Mouse (Mus musculus) lung, postnatal 25 days (tissue): ENCODE data around the gene Frmd4b.
A peak's percentile ranks its signal among the peaks of the same experiment; 100 is the strongest.

ENCODE experiments used
- DNase-seq: peaks from one replicate; pipeline ENCODE4 v3.0.0; 2022; ENCODE audit warnings: low spot score

Frmd4b gene

GRCm38 (mm10) chr6:97520566-97520965, 96.8 kb downstream of the Frmd4b start:
- no peak for DNase-seq

GRCm38 (mm10) chr6:97519553-97519952, 97.8 kb downstream of the Frmd4b start:
- DNase-seq = no peak

- peak; percentile 17 for DNase-seq
Observed at GRCm38 (mm10) chr6:97518467-97518866, 98.9 kb downstream of the Frmd4b start.

DNA sequence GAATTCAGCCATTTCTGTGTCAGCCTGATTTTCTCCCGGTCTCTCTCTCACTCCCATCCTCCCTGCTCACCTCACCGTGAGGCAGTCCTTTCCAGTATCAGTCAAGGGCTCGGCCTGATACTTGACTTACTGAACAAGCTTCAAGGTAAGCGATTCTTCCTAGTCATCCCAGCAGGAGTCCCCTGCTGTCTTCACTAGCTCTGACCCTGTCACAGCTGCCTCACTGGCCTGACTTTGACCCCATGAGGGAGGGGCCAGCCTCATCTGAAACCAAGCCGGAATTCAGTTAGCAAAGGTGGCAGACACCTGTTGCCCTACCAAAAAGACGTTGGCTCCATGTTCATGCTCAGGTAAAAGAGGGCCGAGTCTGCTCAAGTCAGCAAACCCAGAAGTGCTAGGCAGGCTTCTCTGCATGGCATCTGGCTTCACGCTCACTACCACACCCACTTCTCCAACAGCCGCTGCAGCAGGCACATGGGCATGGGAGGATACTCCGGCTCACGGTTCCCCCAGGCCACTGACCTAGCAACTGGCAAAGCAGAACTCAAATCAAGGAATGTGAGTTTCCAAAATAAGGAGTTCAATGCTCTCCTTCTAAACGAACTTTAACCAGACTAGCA, 99.6 kb downstream of the Frmd4b start:
- no peak for DNase-seq

DNA sequence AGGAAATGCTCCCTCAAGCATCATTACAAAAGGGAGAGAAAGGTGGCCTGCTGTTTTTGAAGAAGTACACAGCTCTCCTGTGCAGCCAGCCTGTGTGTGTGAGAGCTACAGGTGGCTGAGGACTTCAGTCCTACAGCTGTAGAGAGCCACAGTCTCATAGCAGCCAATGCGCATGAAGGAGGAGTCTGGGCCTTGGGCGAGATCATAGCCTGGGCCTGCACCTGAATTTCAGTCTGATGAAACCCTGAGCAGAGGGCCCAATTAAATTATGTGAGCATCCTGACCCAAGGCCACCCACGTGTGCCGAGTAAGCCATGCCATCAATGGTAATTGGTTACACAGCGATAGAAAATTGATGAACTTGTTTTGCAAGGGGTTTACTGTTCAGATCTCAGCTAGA, 100.4 kb downstream of the Frmd4b start:
- no peak for DNase-seq

DNA sequence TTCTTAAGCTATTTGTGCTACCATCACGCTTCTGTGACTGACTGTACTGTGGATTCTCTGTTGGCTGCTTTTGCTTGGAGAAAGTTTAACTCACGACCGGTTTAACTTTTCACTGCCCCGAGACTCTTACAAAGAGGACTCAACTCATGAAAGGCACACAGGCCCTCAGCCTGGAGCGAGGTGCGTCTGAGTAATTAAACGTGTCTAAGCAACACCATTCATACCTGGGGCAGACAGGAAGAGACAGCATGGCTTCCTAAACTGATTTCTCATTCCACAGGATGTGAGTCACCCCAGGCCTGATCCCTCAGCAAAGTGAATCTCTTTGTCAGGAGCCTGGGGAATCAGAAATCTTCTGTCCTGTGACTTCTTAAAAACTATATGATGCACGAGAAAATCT, 106.6 kb downstream of the Frmd4b start:
- DNase-seq = no peak

DNA sequence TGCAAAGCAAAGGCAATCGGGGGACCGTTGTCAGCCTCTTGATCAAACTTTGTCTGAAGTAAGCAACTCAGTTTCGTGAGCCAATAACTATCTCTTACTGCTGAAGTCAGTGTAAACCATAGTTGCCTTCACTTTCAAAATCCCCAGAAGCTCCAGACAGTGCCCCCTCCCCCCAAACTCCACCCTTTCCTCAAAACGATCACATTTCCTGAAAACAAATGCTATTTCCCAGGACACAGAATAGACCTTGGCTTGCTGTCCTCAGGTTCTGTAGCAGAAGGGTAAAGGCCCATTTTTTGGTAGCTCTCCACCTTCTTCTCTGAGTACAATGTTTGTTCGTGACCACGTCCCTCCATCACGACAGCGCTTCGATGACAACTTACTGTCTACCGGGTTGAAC, 107.9 kb downstream of the Frmd4b start:
- peak; percentile 35 for DNase-seq

GRCm38 (mm10) chr6:97508480-97508879, 108.9 kb downstream of the Frmd4b start:
- DNase-seq = no peak

DNA sequence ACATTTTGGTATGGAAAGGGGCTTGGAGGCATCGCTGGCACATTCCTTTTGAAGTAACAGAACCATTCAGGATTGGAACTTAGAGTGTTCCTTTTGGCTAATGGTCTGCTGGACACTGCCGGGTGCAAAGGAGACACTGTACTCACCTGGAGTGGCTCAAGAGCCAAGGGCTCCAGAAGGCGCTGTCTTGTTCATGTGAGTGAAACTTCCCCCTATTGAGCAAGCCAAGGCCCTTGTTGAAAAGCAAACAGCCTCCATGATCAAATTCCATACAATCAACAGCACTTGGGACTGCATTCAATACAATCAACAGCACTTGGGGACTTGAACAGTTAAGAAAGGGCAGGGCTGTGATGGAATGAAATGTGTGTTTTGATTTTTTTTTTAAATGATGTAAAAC, 109.4 kb downstream of the Frmd4b start:
- peak; percentile 48 for DNase-seq

DNA sequence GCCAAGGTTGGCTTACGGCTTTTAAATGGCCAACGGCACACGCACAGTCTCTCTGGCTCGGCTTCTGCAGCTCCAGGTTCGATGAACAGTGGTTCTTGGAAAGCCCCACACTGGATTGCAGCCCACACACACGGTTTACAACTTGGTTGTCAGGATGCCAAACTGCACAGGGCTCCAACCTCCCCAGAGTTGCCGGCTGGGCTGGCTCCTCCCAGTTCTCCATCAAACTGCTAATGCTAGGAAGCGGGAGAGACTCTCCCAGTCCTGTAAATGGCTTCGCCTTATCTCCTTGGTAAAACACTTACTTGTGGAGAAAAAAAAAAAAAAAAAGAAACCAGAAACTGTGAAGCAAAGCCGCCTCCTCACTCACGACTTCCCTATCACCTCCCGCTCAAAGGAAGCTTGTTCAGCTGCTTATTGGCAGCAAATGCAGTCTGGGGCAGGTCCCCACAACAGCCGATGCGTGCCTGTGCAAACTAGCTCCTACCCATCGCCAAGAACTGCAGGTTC, 111.1 kb downstream of the Frmd4b start:
- peak; percentile 75 for DNase-seq

DNA sequence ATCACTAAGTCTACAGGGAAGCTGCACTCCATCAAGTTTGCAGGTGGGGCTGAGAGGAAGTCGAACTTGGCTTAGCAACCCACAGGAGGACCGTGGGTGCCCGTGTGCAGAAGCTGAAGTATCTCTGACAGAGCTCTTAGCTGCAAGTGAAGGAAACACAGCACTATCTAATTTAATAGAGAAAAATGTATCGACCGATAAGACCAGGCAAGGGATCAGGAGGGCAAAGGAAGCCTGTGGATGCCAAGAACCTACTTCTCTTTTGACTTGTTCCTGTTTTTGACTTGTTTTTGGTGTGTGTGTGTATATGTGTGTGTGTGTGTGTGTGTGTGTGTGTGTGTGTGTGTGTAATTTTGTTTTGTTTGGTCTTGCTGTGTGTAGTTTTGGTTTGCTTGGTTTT, 112.7 kb downstream of the Frmd4b start:
- DNase-seq = no peak

DNA sequence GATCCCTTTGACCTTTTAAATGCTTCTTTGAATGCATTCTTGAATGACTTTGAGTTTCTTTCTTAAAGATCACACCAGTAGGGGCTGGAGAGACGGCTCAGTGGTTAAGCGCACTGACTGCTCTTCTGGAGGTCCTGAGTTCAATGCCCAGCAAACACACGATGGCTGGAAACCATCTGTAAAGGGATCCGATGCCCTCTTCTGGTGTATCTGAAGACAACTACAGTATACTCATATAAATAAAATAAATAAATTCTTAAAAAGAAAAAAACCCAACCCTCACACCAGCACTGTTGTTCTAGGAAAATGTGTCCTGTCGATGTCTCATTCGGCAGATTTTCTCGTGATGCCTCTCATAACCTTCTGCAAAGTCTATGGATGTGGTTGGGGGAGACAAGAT, 116.3 kb downstream of the Frmd4b start:
- DNase-seq = no peak

GRCm38 (mm10) chr6:97500246-97500645, 117.1 kb downstream of the Frmd4b start:
- DNase-seq = no peak

- no peak for DNase-seq
Observed at GRCm38 (mm10) chr6:97496002-97496401, 121.3 kb downstream of the Frmd4b start.

- DNase-seq = no peak
Observed at GRCm38 (mm10) chr6:97491065-97491464, 126.3 kb downstream of the Frmd4b start.

DNA sequence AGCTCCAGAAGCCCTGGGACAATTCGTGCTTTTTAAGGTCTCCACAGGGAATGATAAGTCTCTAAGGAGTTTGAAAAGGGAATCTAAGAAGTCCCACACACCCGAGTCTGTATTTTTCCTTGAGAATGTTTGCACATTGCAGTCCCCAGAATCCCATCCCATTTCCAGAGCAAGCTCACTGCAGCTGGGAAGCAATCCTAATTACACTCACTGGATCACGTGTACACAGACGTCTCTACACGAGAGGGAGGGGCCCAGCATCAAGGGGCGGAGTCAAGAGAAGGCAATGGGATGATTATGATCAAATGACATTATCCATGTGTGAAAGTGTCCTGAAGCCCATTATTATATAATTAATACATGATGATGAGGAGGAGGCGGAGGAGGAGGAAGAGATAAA, 128.5 kb downstream of the Frmd4b start:
- no peak for DNase-seq

DNA sequence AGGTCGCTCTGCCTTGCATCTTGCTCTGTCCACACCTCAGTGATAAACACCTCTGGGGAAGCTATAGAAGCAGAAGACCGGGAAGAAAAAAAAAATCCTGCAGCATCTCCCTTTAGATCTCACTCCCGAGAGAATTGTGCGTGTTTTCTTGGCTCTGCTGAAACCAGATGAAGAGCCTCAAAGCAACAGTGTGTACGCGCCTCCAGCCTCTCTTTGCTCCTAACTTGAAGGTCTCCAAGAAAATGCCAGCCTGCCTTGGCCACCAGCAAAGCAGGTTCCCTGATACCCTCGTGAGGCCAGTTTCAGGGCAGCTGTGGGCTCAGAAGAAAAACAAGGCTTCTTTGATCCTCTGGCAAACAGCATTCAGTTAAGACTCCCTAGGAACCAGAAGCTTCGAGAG, 129.1 kb downstream of the Frmd4b start:
- DNase-seq = no peak

GRCm38 (mm10) chr6:97487535-97488081, 129.7 kb downstream of the Frmd4b start:
- DNase-seq = peak; percentile 64

DNA sequence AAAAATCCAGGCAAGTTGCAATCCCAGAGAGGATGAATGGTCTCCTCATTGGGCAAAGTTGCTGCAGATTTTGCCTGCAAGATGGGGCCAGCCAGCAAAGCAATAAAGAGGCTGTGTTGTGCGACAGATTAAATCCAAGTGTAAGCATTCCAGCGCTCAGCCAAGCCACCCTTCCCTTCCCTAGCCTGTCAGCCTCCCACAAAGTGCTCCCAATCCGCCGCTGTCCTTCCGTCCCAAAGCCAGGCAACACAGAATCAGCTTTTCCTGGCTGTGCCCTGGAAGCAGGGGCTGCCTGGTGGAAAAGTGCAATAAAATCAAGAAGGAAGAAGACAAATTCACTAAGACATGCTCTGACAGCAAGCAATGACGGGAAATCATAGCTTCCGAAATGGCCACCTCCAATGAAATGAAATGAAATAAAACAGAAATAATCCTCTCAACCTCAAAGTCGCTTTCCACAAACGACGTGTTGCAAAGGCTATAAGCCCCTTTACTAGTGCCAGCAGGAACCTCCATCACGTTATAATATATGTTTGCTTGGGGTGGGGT, 130.5 kb downstream of the Frmd4b start:
- DNase-seq = no peak

DNA sequence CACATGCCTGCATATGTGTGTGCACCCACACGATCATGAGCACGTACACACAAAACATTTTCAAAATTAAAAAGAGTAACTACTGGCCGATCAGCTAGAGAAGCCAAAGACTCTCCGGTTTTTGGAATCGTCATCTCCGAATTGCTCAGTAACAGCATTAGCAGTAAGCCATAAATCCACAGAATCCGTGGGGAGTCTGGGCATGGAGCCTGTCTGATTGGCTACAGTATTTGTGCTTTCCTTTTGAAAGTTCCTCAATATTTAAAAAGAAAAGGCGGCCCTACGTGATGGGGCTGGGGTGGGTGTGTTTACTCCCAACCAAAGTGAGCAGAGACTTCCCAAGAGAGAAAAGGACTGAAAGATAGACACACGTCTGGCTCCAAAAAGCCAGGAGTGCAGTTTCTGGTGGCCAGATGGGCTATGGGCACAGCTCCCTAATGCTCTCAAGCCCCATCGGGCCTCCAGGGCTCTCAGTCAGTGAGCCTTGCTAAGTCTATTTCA, 131.4 kb downstream of the Frmd4b start:
- no peak for DNase-seq

GRCm38 (mm10) chr6:97481912-97482311, 135.4 kb downstream of the Frmd4b start:
- DNase-seq = no peak

- no peak for DNase-seq
Observed at GRCm38 (mm10) chr6:97478981-97479860, 138.1 kb downstream of the Frmd4b start.

- no peak for DNase-seq
Observed at GRCm38 (mm10) chr6:97473672-97474071, 143.7 kb downstream of the Frmd4b start.
